Mouse (Mus musculus): ENCODE measurements around the gene Agpat1.

Gene Agpat1

DNA sequence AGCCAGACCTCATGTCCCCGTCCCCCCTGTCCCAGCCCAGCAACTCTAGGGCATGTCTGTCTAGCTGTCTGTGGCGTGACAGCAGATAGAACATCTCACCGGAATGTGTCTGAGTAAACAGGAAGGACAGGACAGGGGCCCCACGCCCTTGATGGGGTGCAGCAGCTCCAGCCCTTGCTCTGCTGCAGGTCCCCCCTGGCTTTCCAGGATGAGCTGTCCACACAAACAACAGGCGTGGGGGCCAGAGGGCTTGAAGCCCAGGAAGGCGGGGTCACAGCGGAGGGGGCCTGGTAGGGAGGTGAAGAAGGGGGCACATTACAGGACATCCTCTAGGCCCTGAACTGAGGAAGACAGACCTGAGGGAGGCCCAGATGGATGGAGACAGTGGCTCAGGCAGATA lies 51.1 kb downstream of the Agpat1 start:
- no peak for DNase-seq (ENCODE audit: low read depth)

DNA sequence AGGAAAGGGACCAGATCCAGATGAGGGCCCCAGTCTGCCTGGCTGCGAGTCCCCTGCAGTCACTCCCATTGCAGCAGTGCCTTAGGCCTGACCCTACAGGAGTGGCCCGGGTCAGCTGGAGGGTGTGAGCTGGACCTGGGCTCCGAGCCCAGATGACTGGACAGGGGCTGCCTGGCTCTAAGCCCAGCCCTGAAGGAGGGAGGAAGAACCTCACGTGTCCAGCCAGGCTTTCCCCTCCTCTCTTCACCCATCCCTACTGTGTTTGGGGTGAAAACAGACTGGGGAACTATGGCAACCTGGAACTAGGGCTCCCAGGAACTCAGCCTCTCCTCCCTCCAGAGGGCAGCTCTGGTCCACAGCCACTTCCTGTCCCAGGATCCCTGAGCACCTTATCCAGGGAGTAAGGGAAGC lies 51.5 kb downstream of the Agpat1 start:
- DNase-seq (ENCODE audit: low read depth), result peak; percentile 98

DNA sequence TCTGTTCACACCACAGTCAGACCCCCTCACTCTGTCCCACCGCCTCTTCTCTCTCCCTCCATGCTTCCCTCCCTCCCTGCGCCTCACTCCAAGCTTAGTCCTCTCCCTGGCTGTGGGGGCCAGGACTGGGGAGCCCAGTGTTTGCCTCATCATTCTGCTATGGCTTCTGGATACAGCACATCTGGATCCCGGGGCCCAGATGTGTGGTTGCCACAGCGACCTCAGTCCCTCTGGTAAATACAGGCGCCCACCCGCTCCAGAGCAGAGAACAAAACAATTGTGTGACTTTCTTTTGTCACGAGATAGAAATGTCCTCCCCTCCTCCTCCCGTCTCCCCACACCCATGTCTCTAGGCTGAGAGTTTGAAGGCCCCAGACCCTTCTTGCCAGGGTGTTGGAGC lies 52.6 kb downstream of the Agpat1 start:
- DNase-seq (ENCODE audit: low read depth), result peak; percentile 47

DNA sequence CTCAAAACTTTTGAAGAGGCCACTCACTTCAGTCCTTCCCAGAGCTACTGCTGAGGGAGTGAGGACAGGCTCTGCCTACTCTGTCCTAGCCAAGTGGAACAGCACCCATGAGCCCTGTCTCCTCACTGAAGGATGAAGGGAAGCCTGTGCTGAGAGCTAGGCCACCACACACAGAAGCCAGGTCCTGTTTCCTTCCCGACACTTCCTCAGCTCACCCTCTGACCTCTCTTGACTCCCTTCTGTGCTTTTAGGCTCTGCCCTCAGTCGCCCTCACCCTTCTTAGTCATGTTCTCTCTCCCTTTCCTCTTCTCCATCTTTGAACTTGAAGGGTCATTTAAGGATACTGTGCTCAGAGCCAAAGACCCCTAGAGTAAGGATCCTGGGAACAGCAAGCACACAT lies 53.2 kb downstream of the Agpat1 start:
- no peak for DNase-seq (ENCODE audit: low read depth)

DNA sequence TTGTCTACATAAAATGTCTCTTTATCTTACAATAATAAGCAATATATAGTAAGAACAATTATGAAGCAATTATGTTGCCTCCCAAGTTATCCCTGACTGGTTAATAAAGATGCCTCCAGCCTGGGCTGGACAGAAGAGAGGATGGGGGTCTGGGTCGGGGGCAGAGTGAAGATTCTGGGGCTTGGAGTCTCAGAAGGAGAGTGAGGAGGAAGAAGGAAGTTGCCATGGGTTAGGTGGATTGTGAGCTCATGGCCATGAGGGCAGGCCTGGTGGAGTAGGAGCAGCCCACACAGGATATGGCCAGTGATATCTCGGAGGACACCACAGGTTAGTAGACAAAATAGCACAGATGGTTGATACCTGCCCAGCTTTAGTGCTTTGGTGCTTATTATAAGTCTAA lies 54.1 kb downstream of the Agpat1 start:
- DNase-seq (ENCODE audit: low read depth), result no peak

DNA sequence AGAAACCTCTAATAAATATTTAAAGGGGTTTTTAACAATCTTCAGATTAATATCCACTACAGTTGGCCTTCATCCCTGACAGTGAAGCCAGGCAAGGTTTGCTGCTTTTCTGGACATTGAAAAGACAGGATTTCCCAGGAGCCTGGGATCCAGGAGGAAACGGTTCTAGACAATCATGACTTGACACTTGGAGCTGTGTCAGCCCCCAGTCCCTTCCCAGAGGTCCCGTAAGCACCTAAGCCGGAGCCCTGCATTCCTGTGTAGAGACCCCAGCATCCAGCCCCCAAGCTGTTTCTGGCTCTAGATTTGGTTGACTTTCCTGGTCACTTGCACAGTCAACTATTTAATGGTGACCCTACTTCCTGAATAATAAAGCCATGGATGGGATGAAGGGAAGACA lies 54.5 kb downstream of the Agpat1 start:
- no peak for DNase-seq (ENCODE audit: low read depth)

DNA sequence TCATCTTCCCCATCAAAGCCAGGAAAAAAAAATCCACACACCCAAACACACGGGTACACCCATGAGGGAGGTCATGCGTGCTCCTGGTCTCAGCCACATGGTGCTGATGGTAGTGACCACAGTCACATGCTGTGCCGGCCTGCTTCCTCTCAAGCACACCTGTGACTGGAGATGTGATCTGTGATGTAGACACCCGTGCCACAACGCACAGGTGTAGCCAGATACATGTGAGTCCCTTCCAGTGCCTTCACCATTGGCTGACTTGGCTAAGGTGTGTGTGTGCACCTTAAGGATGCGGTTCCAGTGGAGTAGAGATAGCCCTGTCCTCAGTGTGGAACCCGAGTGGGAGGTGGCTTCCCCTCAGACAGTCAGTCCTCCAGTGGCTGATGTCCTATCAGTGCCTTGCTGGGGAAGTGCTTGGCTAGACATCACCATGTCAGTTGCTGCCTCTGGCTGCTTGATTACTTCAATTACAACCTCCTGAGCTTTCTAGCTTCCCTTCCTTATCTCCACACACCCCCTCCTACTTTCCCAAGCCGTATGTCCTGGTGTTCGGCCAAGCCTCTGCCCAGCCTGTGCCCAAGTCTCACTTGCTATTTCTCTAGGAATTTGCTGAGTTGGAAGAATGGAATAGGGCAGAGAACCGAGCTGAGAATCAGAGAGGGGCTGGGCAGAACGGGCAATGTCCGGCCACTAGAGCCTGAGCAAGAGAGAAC lies 55.3 kb downstream of the Agpat1 start:
- no peak for DNase-seq (ENCODE audit: low read depth)

DNA sequence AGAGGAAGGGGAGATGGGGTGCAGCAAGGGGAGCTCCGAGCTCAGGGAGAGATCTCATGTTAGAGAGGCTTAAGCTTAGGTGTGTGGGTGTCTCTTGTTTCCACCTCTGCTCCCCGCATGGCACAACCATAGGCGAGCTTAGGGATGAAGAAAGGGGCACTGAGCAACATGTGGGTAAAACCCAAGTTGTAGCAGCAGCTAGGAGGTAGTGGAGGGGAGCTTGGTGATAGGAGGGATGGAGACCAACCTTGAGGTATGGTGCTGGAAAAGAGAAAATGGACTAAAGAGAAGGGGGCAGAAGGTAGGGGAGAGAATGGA lies 55.8 kb downstream of the Agpat1 start:
- no peak for DNase-seq (ENCODE audit: low read depth)

DNA sequence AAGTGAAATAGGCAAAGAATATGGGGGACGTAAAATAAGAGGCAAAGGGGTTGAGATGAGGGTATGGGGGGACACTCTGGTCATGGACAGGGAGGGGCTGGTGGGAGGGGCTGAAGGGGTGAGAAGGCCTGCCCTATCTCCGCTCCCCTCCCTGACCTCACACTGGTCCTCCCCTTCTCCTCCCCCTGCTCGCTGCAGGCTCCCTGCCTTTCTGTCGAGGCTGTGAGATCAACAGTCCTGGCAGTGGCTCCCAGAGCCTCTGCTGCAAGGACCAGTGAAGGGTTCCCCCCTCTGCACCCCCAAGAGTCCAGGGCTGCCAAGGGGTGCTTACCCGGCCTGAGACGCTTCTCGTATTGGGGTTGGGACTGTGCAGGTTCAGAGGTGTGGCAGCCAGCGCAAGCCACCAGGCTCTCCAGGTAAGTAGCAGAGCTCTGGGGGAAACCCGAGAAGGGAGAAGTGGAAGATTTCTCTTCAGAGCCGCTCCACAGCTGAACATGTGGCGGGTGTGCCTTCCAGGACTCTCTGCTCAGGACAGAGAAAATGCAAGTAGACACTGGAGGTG lies 56.3 kb downstream of the Agpat1 start:
- no peak for DNase-seq (ENCODE audit: low read depth)

DNA sequence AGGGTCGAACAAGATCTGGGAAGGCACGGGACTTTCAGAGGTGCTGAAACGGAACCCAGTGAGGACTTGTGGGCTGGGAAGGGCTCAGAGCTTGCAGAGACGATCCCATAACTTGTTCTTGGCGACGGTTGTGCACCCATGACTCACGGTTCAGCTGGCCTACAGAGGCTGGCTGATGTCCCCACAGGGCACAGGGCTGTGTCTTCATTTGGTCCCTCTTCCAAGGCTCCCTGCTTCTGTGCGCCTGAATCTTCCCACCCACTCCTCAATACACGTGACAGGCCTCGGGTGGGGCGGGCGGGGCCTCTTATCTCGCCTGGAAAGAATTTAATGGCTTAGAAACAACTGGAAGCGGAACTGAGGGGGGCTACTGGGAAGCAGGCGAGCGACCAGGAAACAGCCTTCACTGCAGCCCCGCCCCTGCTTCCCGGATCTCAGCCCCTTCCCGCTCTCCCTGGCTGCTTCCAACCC lies 57.1 kb downstream of the Agpat1 start:
- peak; percentile 68 for DNase-seq (ENCODE audit: low read depth)

DNA sequence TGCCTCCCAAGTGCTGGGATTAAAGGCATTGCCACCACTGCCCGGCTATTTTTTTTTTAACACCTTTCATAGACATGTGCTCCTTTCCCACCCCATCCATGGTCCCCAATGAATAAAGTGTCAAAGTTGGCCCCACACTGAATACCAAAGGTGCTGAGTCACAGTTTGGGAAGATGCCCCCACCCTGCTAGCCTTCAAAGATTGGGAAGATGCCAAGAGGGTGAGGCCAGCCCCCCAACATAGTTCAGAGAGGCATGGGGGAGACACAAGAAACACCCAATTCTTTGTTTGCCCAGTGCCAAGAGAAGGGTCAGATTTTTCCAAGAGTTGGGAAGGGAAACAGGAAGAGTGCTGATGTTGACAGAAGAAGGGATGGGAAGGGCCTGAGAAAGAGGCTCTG lies 58.4 kb downstream of the Agpat1 start:
- peak; percentile 51 for DNase-seq (ENCODE audit: low read depth)

DNA sequence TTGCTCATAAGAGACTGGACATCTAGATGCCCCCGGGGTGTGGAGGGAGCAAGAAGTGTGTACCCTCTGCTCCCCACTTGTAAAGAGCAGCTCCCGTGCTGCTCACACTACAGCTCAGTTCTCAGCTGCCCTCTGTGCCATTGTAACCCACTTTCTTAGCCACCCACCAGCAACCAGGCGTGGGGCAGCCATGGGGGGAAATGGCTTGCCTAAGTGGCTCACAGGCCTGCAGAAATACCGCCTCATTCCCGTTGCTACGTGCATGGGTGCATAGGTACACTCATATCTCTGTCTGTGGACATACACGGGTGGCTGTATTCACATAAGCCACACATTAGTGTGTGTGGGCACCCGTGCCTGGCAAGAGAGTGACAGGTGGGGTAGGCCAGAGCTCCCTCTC lies 58.9 kb downstream of the Agpat1 start:
- DNase-seq (ENCODE audit: low read depth), result no peak
